Mouse (Mus musculus) kidney, adult 2 months (tissue): ENCODE measurements around the gene Sema5a.

Source experiments
- CTCF ChIP-seq: fragments of 200-500 bp; conservative IDR thresholded peaks from 2 replicates; pipeline ENCODE4 v1.5.1; 2011; ENCODE audit warnings: low read depth, mild to moderate bottlenecking, control low read depth, low read length, moderate library complexity, mixed read lengths; ENCODE audit not compliant: insufficient read depth, insufficient read length
- POLR2A ChIP-seq: fragments of 200-500 bp; IDR thresholded peaks from one replicate; pipeline ENCODE4 v1.6.1; 2011; ENCODE audit warnings: low read depth, low read length, control low read depth

DNA sequence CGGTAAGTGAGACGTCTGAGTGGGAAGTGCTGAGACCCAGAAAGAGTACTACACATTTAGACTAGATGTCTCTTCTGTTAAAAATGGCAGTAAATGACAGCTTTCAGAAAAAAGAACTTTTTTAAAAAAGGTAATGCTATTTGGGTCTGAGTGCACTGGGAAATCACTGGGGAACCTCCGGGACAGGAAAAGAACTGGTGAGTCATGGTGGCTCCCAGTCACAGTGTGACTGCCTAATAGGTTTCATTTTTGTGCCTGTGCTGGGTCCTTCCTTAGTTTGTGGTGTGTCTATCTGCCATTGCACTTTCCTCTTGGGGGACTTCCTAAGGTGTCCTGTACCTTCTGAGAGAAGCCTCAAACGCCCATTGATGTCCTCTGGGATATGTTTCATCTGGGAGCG, 102.7 kb downstream of the Sema5a start:
- no peak for TF ChIP-seq CTCF
- no peak for TF ChIP-seq POLR2A
